Mouse (Mus musculus) bone marrow macrophage, adult 2 months (primary cell): ENCODE data around the gene Nek7.

Source experiments
- CTCF ChIP-seq: IDR thresholded peaks from 2 replicates; pipeline ENCODE4 v1.5.1; 2012; ENCODE audit warnings: low read depth, mild to moderate bottlenecking, low read length, moderate library complexity
- POLR2A ChIP-seq: IDR thresholded peaks from 2 replicates; pipeline ENCODE4 v1.6.1; 2012; ENCODE audit warnings: mild to moderate bottlenecking, low read depth, low read length, borderline replicate concordance

- TF ChIP-seq CTCF (no peak), POLR2A (no peak)
Observed at GRCm38 (mm10) chr1:138567946-138568345, 52.0 kb downstream of the Nek7 start.
